Mouse (Mus musculus): ENCODE measurements around the gene Hnrnpab.

Gene Hnrnpab

GRCm38 (mm10) chr11:51605602-51606446 lies 823 bp downstream of the Hnrnpab start:
- DNase-seq (ENCODE audit: low spot score in 2 of 2) = peak; percentile 82 to 91

GRCm38 (mm10) chr11:51602253-51602652 lies 4.4 kb downstream of the Hnrnpab start:
- no peak for DNase-seq (ENCODE audit: low spot score in 2 of 2)

GRCm38 (mm10) chr11:51597553-51597952 lies 9.1 kb downstream of the Hnrnpab start:
- DNase-seq (ENCODE audit: low spot score in 2 of 2) = no peak

- DNase-seq (ENCODE audit: low spot score in 2 of 2) = no peak
Observed at GRCm38 (mm10) chr11:51595459-51596083, 11.1 kb downstream of the Hnrnpab start.

- DNase-seq (ENCODE audit: low spot score in 2 of 2) = no peak
Observed at GRCm38 (mm10) chr11:51594715-51595350, 11.8 kb downstream of the Hnrnpab start.

- no peak for DNase-seq (ENCODE audit: low spot score in 2 of 2)
Observed at GRCm38 (mm10) chr11:51593849-51594248, 12.8 kb downstream of the Hnrnpab start.

- no peak for DNase-seq (ENCODE audit: low spot score in 2 of 2)
Observed at GRCm38 (mm10) chr11:51593368-51593767, 13.3 kb downstream of the Hnrnpab start.

- DNase-seq (ENCODE audit: low spot score in 2 of 2) = no peak
Observed at GRCm38 (mm10) chr11:51591915-51592314, 14.7 kb downstream of the Hnrnpab start.

- no peak for DNase-seq (ENCODE audit: low spot score in 2 of 2)
Observed at GRCm38 (mm10) chr11:51591168-51591567, 15.5 kb downstream of the Hnrnpab start.

- DNase-seq (ENCODE audit: low spot score in 2 of 2) = no peak
Observed at GRCm38 (mm10) chr11:51590002-51590401, 16.6 kb downstream of the Hnrnpab start.

- no peak for DNase-seq (ENCODE audit: low spot score in 2 of 2)
Observed at GRCm38 (mm10) chr11:51588833-51589232, 17.8 kb downstream of the Hnrnpab start.

- DNase-seq (ENCODE audit: low spot score in 2 of 2) = no peak
Observed at GRCm38 (mm10) chr11:51587059-51587458, 19.6 kb downstream of the Hnrnpab start.

GRCm38 (mm10) chr11:51586411-51586810 lies 20.2 kb downstream of the Hnrnpab start:
- DNase-seq (ENCODE audit: low spot score in 2 of 2) = no peak

GRCm38 (mm10) chr11:51585608-51586252 lies 20.9 kb downstream of the Hnrnpab start:
- DNase-seq (ENCODE audit: low spot score in 2 of 2) = no peak

GRCm38 (mm10) chr11:51584431-51585248 lies 22.0 kb downstream of the Hnrnpab start, which contains the start of gene Phykpl:
Gene Phykpl (plus strand): TSS chr11:51584757.
- DNase-seq (ENCODE audit: low spot score in 2 of 2) = peak; percentile 96 to 98

- DNase-seq (ENCODE audit: low spot score in 2 of 2) = peak; percentile 42 to 53
Observed at GRCm38 (mm10) chr11:51584057-51584430, 22.6 kb downstream of the Hnrnpab start.

- DNase-seq (ENCODE audit: low spot score in 2 of 2) = peak; percentile 76 to 88
Observed at GRCm38 (mm10) chr11:51582713-51583112, 23.9 kb downstream of the Hnrnpab start.

GRCm38 (mm10) chr11:51579024-51579423 lies 27.6 kb downstream of the Hnrnpab start:
- DNase-seq (ENCODE audit: low spot score in 2 of 2) = no peak

GRCm38 (mm10) chr11:51577587-51577986 lies 29.1 kb downstream of the Hnrnpab start:
- peak in 1 of 2 experiments; percentile 53 for DNase-seq (ENCODE audit: low spot score in 2 of 2)

GRCm38 (mm10) chr11:51576454-51576853 lies 30.2 kb downstream of the Hnrnpab start:
- DNase-seq (ENCODE audit: low spot score in 2 of 2) = no peak

- no peak for DNase-seq (ENCODE audit: low spot score in 2 of 2)
Observed at GRCm38 (mm10) chr11:51568801-51569200, 37.8 kb downstream of the Hnrnpab start.

Data from spleen, postnatal 10 days (tissue).